Mouse (Mus musculus) thymus, postnatal 14 days (tissue): ENCODE measurements around the gene Napepld.
"Not testable (repeated sequence)": the region's sequence is repeated elsewhere in the genome, so short reads cannot be mapped to it uniquely, and the experiment has no call there.

ENCODE experiments used
- DNase-seq: peaks from one replicate; pipeline ENCODE4 v3.0.0; 2021

Gene Napepld

DNA sequence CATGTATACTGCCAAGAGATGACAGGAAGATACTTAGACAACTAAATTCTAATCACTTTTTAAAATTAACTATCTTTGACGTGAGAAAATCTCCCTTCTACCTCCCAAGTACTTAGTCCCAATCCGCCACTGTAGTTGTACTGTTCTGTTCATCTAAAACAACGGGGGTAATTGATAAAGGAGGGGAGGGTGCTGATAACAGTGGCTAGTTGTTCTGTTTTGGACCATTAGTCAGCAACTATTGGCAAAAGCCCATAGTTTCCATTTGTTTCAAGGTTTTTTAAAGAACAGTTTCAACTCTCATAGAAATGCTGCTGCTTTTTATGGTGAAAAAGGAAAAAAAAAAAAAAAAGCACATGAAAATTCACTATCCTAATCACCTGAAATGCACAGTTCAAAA, 2.5 kb upstream of the Napepld start:
- no peak for DNase-seq

DNA sequence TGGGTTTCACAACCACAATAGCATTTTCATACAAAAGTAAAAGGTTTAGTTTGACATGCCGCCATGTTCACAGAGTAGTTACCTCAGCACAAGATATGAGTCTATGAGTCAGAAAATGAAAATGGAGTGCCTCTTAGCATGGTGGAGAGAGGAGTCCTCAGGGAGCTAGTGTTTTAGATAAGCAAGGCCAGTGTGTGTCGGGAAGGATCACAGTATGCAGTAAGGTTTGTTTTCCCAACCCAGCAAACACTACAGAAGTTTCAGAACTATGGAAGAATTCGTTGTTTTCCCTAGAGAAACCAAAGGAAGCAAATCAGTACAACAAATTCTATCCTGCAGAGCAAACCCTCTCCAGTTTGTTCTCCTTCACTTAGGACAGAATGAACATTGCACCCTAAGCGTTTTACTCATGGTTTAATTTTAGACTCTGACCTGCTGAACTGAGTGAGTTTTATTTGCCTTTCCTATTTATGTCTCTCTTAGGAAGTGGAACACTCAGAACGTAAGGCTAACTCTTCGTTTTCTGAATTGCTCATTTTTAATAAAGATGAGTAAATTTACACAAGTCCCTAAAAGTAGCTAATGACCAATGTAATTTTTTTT, 1.8 kb upstream of the Napepld start:
- DNase-seq, result no peak

DNA sequence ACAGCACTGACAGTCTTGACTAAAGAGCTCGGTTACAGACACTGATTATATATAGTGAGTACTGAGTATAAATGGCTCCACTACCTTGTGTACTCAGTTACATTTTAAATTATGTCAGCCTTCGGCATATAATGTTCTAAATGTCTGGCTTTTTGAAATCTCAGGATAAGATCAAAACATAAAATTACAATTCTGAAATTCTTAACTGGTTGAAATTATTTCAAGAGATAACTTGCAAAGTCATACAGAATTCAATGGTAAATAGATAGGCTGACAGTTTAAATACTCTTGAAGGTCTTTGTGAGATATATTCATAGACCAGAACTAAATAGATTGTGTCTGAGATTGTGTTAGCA, 791 bp upstream of the Napepld start:
- DNase-seq, result no peak

DNA sequence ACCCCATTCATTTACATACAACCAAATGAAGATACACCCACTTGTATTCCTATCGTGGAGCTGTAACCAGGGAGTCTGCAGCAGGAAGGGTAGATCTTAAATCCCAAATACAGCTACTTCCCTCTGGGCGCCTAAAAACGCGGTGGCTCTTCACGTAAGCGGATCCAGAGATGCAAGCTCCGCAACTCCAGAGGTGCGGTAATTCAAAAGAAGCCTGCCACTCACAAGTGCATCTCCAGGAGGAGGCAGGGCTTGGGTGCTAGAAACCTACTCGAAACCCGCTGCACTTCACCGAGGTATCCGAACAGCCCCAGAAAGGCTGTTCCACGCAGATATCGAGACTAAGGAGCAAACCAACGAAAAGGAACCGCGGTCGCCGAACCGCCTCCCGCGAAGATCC, 262 bp downstream of the Napepld start:
- DNase-seq, result no peak

DNA sequence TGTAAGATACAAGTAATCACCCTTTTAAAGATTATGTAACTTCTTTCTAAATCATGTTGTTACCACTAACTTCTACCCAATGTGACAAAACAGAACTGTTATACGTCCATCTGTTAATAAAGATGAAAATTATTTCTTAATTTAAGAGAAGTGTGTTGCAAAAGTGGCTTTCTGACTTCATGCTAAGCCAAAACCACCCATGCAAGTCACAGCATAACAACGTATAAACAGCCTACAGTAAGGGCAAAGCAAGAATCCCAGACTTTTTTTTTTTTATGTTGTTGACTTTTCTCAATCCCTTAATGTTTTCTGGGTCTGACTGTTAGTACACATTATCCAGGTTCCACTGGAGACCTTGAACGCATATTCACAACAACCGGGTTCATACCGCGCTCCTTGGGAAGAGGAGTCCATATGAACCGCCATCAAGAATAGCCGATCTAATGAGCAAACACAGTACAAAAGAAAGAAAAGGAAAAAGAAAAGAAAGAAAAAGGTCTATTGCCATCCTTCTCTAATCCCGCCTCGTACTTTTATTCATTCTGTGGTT, 849 bp downstream of the Napepld start:
- DNase-seq, result no peak

DNA sequence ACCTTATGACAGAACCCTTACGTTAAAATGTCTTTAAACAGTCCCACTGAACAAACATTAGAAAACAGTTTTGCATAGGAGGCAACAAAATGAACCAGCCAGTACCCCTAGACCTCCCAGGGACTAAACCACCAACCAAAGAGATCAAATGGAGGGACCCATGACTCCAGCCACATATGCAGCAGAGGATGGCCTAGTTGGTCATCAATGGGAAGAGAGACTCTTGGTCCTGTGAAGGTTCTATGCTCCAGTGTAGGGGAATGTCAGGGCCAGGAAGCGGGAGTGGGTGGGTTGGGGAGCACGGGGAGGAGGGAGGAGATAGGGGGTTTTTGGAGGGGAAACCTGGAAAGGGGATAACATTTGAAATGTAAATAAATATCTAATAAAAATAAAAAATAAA, 1.6 kb downstream of the Napepld start:
- DNase-seq, result not testable (repeated sequence)

DNA sequence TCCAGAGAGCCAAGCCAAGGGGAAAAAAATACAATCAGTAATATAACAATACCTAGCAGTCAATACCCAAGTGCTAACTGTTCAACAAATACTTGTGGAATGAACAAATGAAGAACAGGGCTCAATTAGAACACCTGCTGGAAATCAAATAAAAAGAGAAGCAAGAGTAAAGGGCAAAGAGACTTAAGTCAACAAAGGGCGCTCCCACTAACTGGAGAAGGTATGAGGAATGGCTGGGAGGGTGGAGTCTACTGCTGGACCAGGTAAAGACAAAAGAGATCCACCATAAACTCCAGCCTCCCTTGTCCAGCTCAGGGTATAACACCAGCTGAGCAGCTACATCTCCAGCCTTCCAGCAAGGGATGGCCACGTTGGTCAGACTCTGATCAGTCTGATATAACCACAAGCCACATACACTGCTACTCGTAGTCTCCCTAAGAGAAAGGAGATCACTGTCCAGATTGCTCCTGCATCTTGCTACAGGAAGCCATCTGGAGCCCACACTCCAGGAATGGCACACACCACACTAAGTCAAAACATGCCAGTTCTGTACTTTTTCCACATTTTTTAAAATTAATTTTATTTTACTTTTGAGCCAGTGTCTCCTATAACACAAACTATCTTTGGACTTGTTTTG, 6.2 kb downstream of the Napepld start:
- no peak for DNase-seq

DNA sequence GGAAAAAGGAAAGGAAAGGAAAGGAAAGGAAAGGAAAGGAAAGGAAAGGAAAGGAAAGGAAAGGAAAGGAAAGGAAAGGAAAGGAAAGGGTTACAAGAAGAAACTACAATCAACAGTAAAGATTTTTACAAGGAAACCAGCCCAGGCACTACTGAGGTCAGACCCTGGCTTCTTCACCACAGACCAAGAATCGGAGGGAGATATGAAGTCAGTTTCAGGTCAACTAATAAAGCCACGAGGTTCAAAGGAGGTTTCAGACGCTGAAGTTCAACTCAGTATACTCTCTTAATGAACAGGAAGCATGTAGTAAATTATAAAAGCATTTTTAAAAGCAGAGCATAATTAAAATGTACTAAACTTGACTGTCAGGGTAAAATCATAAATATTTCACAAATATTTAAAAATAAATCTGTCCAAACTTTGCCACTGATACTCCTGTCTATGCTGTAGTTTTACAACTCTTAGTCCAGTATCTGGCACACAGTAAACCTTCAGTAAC, 7.8 kb downstream of the Napepld start:
- DNase-seq, result no peak

DNA sequence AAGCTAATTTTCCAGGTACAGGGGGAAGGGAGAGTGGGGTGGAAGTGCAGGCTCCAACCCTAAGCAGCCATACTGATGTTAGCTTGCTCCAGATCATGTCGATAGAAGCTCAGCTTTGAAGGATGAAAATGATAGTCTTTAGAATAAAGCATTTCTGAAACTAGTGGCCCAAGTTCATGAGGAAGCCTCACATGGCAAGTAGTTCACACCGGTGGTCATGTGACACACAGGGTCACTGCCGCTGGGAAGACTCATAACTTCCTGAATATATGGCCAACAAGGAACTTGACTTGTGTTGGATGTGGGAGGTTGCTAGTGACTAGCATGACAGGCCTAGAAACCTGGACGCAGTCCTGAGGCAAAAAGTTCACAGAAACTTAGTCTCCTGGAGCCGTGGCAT, 9.0 kb downstream of the Napepld start:
- no peak for DNase-seq

DNA sequence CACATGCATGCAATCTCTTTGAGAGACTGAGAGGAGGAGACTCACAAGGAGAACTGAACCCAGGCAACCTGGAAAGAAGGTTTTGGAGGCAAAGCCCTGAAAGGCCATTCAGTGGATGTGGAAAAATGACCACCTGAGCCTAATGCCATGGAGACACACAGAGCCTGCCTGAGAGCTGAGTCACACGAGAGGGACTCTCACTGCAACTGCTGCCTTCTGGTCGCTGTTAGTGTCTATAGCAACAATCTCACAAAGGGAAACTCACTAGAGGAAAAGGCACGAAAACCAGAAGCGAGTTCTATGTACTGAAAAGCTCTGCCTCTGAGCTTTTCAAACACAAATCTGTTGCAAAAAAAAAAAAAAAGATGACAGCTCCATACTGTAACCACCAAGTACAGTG, 14.2 kb downstream of the Napepld start:
- no peak for DNase-seq

DNA sequence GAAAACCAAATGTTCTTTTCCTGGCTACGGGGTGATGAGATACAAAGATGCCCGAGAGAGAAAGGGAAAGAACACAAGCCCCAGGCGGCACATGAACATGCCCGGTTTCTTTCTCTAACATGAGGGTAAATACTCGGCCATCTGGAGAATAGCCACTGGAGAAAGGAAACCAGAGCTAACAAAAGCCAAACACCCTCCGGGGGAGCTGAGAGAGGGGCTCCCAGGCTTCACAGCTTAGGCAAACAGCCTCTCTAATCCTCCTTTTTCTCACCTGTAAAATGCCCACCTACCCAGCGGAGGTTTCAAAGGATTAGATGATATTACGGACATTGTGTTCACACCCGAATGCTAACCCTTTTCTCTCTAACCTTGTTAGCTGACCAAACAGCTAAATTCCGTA, 16.2 kb downstream of the Napepld start:
- DNase-seq, result no peak

DNA sequence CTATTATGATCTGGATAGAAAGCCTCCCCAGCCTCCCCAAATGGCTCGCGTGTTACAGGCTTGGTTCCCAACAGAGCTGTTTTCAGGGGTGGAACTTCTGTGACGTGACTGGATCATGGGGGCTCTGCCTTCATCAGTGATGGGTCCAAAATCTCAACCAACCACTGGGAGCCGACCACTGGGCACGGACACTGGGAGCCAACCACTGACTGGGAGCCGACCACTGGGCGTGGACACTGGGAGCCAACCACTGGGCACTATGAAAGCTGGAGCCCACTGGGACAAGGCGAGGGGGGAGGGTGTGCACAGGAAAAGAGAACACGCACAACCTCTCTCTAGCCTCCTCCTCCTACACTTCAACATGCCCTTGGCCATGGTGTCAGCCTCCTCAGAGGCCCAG, 17.4 kb downstream of the Napepld start:
- no peak for DNase-seq

DNA sequence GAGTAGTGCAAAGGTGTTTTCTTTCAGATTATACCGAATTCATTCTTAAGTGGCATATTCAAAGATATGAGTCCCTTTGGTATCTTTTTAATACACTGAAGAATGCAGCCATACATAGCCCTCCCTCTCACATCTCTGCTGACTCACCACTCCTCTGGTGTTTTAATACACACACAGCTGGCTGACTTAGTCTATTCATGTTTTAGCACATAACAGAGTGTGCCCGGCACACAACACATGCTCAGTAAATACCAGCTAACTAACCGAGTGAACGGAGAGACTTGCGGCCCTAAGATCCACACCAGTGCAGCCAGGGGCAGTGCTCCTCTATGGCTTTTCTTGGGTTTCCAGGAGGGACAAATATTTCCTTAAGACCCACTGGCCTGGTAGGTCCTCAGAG, 20.3 kb downstream of the Napepld start:
- no peak for DNase-seq

DNA sequence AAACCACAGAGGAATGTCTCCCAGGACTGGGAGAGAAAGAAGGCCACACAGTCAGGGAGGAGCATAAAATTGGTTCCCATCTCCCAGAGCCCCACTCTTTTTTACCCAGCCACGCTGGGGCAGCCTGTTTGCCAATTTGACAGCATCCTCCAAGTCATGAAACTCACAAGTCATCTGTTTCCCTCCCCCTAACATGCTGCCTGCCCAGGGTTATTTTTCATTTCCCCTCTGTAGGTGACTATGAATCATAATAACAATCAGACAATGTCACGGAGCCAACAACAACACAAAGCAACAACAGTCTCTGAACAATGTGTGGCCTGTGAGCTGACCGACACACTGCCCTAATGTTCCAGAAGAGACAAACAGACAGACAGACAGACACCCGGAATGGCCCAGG, 21.2 kb downstream of the Napepld start:
- DNase-seq, result no peak

DNA sequence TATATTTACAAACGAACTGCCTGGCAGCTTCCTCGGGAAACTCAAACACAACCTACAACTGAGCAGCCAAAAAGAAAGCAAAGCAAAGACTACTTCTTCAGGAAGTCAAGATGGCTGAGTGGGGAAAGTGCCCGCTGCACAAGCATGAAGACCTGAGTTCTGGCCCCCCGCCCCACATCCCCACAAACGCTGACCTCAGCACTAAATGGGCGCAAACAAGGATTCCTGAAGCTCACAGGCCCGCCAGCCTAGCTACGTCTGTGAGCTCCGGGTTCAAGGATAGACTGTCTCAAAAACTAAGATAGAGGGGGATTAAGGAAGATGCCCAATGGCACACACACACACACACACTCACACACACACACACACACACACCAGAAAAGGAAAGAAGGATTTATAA, 22.8 kb downstream of the Napepld start:
- DNase-seq, result no peak

DNA sequence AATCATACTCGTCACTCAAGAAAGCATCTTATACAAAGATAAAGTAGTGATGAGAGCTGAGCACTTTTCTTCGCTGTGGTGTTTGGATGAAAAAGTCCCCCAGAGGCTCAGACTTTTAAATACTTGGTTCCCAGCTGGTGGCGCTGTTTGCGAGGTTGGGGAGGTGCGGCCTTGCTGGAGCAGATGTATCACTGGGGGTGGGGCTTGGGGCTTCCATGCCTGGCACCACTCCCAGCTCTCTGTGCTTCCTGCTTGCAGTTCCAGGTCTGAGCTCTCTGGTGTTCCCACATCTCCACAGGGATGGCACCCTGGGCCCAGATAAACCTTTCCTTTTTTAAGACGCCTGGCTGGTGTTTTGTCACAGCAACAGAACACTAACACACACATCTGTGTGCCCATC, 23.3 kb downstream of the Napepld start:
- DNase-seq, result no peak

DNA sequence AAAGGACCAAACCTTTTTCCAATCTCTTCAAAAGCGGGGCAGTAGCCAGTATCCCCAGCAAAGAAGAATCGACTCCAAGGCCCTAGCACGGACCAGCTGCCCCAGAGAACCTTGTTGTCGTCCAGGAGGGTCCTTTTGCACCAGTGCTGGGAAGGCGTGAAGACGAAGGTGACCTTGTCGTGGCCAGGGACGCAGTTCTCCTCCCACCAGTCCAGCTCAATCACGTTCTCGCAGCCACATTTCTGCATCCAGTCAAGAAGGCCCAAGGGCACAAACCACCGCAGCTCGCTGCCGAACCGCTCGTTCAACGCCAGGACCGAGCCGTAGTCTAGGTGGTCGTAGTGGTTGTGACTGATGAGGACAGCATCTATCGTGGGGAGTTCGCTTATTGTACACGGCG, 25.7 kb downstream of the Napepld start:
- no peak for DNase-seq

DNA sequence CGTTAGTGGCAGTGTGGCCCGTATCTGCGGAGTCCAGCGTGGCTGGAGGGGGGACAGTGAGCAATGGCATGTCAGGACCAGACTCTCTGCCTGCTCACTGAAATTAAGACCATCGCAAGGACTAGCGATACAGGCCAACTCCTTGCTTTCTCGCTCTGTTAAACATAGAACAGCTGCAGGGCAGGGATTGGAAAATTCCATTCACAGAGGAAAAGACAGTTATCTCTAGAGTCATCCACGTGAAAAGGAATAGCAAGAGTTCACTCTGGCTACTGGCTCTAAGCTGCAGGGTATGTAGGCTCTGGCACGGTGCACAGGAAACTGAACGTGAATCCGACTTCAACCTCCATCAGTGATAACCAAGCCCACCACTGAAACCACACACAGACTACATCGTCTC, 26.2 kb downstream of the Napepld start:
- DNase-seq, result no peak

DNA sequence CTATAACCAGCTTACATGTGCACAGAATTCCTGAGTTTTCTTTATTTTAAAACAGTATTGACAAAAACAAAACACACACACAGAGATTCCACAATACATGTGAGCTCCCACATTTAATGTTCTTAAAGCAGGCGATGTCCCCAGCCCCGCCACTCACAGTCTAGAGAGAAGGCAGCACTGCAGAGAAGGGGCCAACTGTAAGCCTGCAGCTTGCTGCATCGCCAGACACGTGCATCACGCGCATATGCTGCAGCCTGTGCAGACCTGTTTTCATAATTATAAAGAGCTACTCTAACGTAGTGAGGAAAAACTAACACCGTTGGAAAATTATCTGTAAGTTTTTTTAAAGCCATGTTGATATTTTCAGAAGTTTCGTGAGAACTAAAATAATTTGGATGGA, 27.5 kb downstream of the Napepld start:
- peak; percentile 29 for DNase-seq

DNA sequence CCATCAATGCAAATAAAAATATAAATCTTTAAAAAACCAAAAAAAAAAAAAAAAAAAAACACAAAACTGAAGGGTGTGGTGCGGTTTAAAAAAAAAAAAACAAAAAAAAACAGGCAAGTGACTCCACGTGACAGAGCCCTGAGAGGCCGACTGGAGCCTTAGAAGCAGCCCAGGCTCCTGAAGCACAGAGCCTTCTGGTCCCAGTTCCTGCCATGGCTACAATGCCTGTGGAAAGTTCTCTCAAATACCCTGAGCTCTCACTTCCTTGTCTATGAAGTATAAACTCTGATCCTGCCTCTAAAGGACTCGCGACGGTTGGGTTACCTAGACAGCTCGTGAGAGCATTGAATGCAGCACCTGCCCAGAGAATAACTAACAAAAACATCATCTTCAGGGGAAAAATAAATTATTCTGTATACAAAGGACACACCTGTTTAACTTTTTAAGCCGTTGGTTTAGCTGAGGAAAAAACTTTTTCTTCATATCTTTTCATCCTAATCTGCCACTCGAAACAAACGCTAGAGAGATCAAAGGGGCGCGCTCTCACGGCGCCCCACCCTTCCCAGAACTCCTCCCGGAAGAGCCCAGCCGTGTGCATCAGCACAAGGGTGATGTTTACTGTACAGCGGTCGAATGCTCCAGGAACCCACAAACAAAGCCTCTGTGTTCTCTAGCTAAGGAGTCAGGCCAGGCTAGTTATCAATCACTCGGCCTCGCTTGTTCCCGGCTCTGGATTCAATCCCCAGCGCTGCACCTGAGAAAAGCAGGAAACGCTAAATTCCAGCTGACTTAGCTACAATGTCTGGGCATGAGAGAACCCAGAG, 28.2 kb downstream of the Napepld start:
- peak; percentile 62 for DNase-seq

DNA sequence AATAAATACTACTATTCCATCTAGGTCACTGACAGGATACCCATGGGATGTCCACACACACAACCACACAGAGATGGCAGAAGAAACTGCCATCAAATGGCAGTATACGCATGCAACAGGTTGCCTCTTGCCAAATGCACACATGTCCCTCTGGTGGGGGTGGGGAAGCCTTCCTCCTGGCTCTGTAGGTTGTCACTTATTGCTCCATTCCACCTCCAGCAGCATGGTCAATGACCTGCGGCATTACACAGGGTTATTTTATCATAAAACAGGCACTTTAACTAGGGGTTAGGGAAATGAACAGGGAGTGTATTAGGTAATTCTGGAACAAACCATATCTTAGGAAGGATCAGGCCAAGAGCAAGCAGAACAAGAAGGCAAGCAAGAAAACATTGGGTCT, 31.9 kb downstream of the Napepld start:
- no peak for DNase-seq

DNA sequence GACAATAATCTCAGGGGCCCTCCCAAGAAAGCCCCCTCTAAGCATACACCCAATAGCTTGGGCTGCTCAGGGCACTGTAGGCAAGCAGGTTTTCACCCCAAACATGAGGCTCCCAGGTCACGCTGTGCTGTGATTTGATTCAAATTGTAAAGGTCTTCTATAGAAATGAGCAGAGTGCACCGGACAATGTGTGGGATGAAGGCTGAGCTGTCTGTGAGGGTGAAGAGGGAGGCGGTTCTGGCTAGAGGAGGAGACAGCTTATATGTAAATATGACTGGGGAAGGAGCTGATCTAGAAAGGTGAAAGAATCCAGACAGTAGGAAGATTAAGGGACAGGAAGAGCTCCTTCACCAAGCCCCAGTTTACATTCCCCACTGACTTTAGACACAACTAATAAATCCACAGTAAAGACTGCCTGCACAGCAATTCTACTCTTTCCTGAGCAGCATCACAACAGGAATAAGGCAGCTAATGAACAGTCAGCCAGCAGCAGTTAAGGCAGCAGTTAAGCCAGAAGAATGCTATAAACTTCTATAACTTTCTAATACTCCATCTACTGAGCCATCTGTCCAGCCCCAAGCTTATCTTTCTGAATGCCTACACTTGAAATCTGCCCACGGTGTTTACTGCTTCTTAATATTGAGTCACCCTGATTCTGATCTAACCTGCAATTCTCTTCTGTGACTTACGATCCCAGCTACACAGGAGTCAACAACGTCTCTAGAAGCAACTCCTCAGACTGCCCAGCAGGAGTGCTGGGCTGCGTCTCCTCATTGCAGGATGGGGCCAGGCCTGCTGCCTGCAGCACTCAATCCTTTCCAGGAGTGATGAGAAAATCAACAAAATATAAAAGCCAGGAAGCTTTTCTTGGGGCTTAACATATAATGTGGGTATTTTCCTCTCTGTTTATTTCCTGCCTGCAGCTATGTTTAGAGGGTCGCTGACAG, 33.7 kb downstream of the Napepld start:
- DNase-seq, result no peak

DNA sequence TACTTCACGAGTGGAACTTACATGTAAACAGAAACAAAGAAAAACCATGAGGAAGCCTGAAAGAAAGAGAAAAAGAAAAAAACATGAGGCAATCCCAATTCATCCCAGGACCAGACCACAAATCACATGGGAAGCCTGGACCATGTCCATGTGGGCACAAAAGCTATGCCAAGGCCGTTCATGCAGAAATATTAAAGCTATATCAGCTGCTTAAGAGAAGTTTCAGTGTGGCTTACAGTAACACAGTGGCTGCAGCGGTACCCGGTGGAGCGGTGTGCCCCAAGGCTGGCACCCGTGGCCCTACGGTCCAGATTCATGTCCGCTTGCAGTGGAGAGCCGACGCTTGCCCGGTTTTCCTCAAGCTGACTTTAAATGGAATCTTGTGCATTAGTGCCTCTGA, 38.1 kb downstream of the Napepld start:
- DNase-seq, result no peak
